Mouse (Mus musculus) liver, embryonic 14.5 days (tissue): ENCODE measurements around the gene Pirb.

ENCODE experiments used
- CTCF ChIP-seq: IDR thresholded peaks from 2 replicates; pipeline ENCODE4 v1.5.1; 2016; ENCODE audit warnings: antibody characterized with exemption, low read depth, control low read depth
- EP300 ChIP-seq: IDR thresholded peaks from 2 replicates; pipeline ENCODE4 v1.6.1; 2016; ENCODE audit warnings: antibody characterized with exemption, low read depth

DNA sequence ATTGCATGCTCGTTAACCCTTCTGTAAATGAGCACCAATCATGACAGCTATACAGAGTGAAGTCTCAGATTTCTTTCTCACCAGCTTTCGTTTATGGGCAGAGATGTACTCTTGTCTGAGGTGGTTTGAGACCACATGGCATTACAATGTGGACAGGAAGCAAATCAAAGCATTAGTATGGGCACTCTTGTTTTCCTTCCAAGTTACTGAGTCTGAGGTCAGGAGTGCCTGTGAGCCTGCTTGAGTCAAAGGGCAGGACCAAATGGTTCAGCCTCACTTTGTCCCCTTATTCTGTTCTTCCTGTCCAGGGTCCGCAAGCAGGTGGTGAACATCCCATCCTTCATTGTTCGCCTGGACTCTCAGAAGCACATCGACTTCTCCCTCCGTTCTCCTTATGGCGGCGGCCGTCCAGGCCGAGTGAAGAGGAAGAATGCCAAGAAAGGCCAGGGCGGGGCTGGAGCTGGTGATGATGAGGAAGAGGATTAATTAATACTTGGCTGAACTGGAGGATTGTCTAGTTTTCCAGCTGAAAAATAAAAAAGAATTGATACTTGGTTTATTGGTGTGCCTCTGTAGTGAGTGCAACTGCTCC, 13.8 kb downstream of the Pirb start:
- TF ChIP-seq CTCF (no peak), EP300 (no peak)
